Mouse (Mus musculus) spleen, embryonic (tissue): Measurements from ENCODE around the gene Adamts5.

Source experiments
- CTCF ChIA-PET: fragments of 350-600 bp; sonication (Branson Sonifier 250); formaldehyde crosslinking; loops from one replicate; lab custom pipeline; 2022; lab: Charles Lee

Adamts5 gene

GRCm38 (mm10) chr16:85822330-85822916 is 79.2 kb downstream of the Adamts5 start:
- CTCF ChIA-PET = no interaction called here

- CTCF ChIA-PET = no interaction called here
These were observed 81.7 kb downstream of the Adamts5 start for GRCm38 (mm10) chr16:85819808-85820458.

GRCm38 (mm10) chr16:85814116-85814515 is 87.5 kb downstream of the Adamts5 start:
- CTCF ChIA-PET = no interaction called here

- CTCF ChIA-PET = no interaction called here
These were observed 94.0 kb downstream of the Adamts5 start for GRCm38 (mm10) chr16:85807626-85808025.

- CTCF ChIA-PET = no interaction called here
These were observed 94.6 kb downstream of the Adamts5 start for GRCm38 (mm10) chr16:85807072-85807471.
